ENCODE assay signal across 18 mouse cellular contexts in genomic region chr19:40698103-40698853, GRCm38 (mm10). TPM values are rescaled to one million over a fixed set of nuclear protein-coding genes. Genes with fewer than 3 reads are reported as not detected.
DNase-seq lines count a peak whose midpoint lies in the region; ATAC-seq and TF ChIP-seq lines count a peak whose summit lies in the region.
"Had no signal": no experiment of that assay in that cellular context is flagged by ENCODE, and none has a peak within 500 bp of the region (broad histone marks: within the 10 kb centered on the region; RNA-seq: fewer than 3 reads in every experiment).

No protein-coding gene starts in this region.

- ATAC-seq in erythroblast, adult 5-6 weeks (replicated peaks; ENCODE audit: low FRiP score, poor library complexity, severe bottlenecking) = no peak
- ATAC-seq: forebrain, embryonic 13.5 days; intestine, embryonic 15.5 days had no signal

- no peak for TF ChIP-seq CTCF in lung, adult 2 months (IDR thresholded peaks at IDR 0.05; ENCODE audit: insufficient read depth, low read length)

- intact Hi-C loops in heart, postnatal 36 days (cut with DNase I) = loop anchor here (5.0 kb wide), 1 partner anchor 51 kb away; no protein-coding TSS in a partner anchor

- H3K4me1 ChIP-seq in lung, adult 2 months (ENCODE audit: control insufficient read depth, insufficient read depth, low read length) = peaks cover 27% of the 10 kb centered on the region
- H3K4me1 ChIP-seq: intestine, embryonic 15.5 days had no signal

- no peak overlapping the region for H3K4me3 ChIP-seq in lung, adult 2 months (replicated peaks; ENCODE audit: extremely low read depth, low read depth, low read length)
- H3K4me3 ChIP-seq: forebrain, embryonic 13.5 days; hindbrain, embryonic 10.5 days; intestine, embryonic 15.5 days; left cerebral cortex, adult 2 months; lung, embryonic 15.5 days had no signal

- TF ChIP-seq POLR2A in lung, adult 2 months (IDR thresholded peaks at IDR 0.05; ENCODE audit: borderline replicate concordance, extremely low read depth, low read depth, low read length) = peak; percentile 17; the same call in 1 of the 2 replicates

- 45% methylated on average over 13 of the region's 13 CpGs for WGBS in lung, adult 2 months

- DNase-seq in adrenal gland, adult (ENCODE audit: inconsistent age in 2 of 2, low spot score in 1 of 2) = peak; percentile 40 to 71
- DNase-seq in adrenal gland, adult 18-20 months (ENCODE audit: low spot score in 2 of 2) = no peak
- DNase-seq in Muller cell, postnatal 12 days (ENCODE audit: inconsistent ontology term) = peak; percentile 28
- peak; percentile 39 to 43 for DNase-seq in heart, postnatal 36 days
- DNase-seq in lung, adult 2 months = no peak
- DNase-seq in left cerebral cortex, adult 11 months (ENCODE audit: low spot score) = no peak
- no peak for DNase-seq in B cell, adult 2 months
- DNase-seq: cerebellum, adult 9-10 months; midbrain, embryonic 14.5 days; spleen, adult 18-20 months had no signal

RNA-seq across cellular contexts. Expression of gene Cc2d2b, which starts 50.3 kb away (rescaled TPM):
- total RNA-seq in adrenal gland, adult 18-20 months (2021) = under 1 TPM in 1 of 2 experiments, not detected in 1; 0.45 TPM
- not detected for total RNA-seq in heart, postnatal 36 days (2021)
- polyA plus RNA-seq in lung, adult 2 months (2012; rRNA removed) = 0.02 TPM in 1 of 2 replicates, not detected in the other
- total RNA-seq in erythroblast, adult 5-6 weeks (2015; ENCODE audit: low replicate concordance) = 0.63 TPM in 1 of 2 replicates, not detected in the other
- not detected in 2 replicates for total RNA-seq in erythroblast, adult 5-6 weeks (2017; ENCODE audit: low replicate concordance)
- total RNA-seq: gastrocnemius, adult 8-10 months had no signal
- polyA plus RNA-seq: intestine, embryonic 15.5 days; neural tube, embryonic 11.5 days had no signal

Comparison
In these comparisons a context has a peak if more than half of its experiments do, and no peak if none do; other contexts are left out.
1. DNase-seq: peak in adrenal gland, adult (2 of 2), Muller cell, postnatal 12 days (single experiment) and heart, postnatal 36 days (2 of 2); none in adrenal gland, adult 18-20 months (0 of 2), lung, adult 2 months (single experiment), left cerebral cortex, adult 11 months (single experiment) and B cell, adult 2 months (0 of 2).